8 mouse cellular contexts compared by ENCODE assay signal in genomic region chr6:17694550-17694951, GRCm38 (mm10). TPM values are rescaled to one million over a fixed set of nuclear protein-coding genes. Genes with fewer than 3 reads are reported as not detected.
DNase-seq lines count a peak whose midpoint lies in the region; ATAC-seq and TF ChIP-seq lines count a peak whose summit lies in the region.

No protein-coding gene starts in this region.

- DNase-seq in 3T3-L1 (ENCODE audit: low read depth, low spot score) = peak; percentile 68
- peak; percentile 79 for DNase-seq in adrenal gland, postnatal 25 days
- peak; percentile 70 for DNase-seq in heart, adult 8-10 months (ENCODE audit: low spot score)
- peak; percentile 59 for DNase-seq in liver, adult 2 months (ENCODE audit: extremely low read depth, low read depth, low spot score)
- peak; percentile 75 to 87 for DNase-seq in spleen, postnatal 4 days (ENCODE audit: low spot score in 2 of 2)

- H3K79me2 ChIP-seq in liver, adult 2 months (ENCODE audit: control insufficient read depth, insufficient read depth, low read length) = peaks cover 16% of the 10 kb centered on the region; the same call in 1 of the 2 replicates

- H3K9ac ChIP-seq in embryonic facial prominence, embryonic 13.5 days = peak overlapping the region; percentile 94
- peak overlapping the region; percentile 82 for H3K9ac ChIP-seq in kidney, embryonic 14.5 days (ENCODE audit: low read depth, low read length)
- peak overlapping the region; percentile 95 for H3K9ac ChIP-seq in liver, adult 2 months (ENCODE audit: low read depth, low read length)

- H3K9me3 ChIP-seq in embryonic facial prominence, embryonic 13.5 days = no peaks in the 10 kb centered on the region
- no peaks in the 10 kb centered on the region for H3K9me3 ChIP-seq in kidney, embryonic 14.5 days (ENCODE audit: control insufficient read depth, low read length)

- H3K4me1 ChIP-seq in embryonic facial prominence, embryonic 13.5 days = peaks cover 11% of the 10 kb centered on the region; the same call in 1 of the 2 replicates
- 0 out of 2 replicates have a peak, but pooled peaks cover 4% of the 10 kb centered on the region for H3K4me1 ChIP-seq in kidney, embryonic 14.5 days (ENCODE audit: control insufficient read depth, insufficient read depth, low read length)
- peaks cover 3% of the 10 kb centered on the region; the same call in 1 of the 2 replicates for H3K4me1 ChIP-seq in liver, adult 2 months (ENCODE audit: control insufficient read depth, insufficient read depth, low read length)

- 0 out of 2 replicates have a peak, but pooled peaks have one; percentile 14 for TF ChIP-seq POLR2A in liver, adult 2 months (IDR thresholded peaks at IDR 0.05; ENCODE audit: extremely low read depth, insufficient read depth, low read length)

- H3K27ac ChIP-seq in embryonic facial prominence, embryonic 13.5 days = peak overlapping the region; percentile 96
- H3K27ac ChIP-seq in kidney, embryonic 14.5 days (ENCODE audit: low read depth, low read length) = peak overlapping the region; percentile 79; the same call in 1 of the 2 replicates
- peak overlapping the region; percentile 22 for H3K27ac ChIP-seq in liver, adult 2 months (replicated peaks; ENCODE audit: insufficient read depth, low read depth, low read length)

- peak; percentile 75 for ATAC-seq in embryonic facial prominence, embryonic 13.5 days (ENCODE audit: insufficient number of reproducible peaks, insufficient read depth, low FRiP score, low TSS enrichment, low read depth)
- ATAC-seq in kidney, embryonic 14.5 days (ENCODE audit: low FRiP score, low TSS enrichment) = peak; percentile 89
- ATAC-seq in monocyte, adult 5-6 weeks (replicated peaks; ENCODE audit: insufficient number of reproducible peaks, low FRiP score, low TSS enrichment, poor library complexity, severe bottlenecking) = peak; percentile 73

- no peaks in the 10 kb centered on the region for H3K27me3 ChIP-seq in embryonic facial prominence, embryonic 13.5 days
- H3K27me3 ChIP-seq in kidney, embryonic 14.5 days (ENCODE audit: control insufficient read depth, insufficient read depth, low read length) = no peaks in the 10 kb centered on the region
- H3K27me3 ChIP-seq in liver, adult 2 months (ENCODE audit: control insufficient read depth, insufficient read depth, low read length) = no peaks in the 10 kb centered on the region

- peak overlapping the region; percentile 76 for H3K4me2 ChIP-seq in embryonic facial prominence, embryonic 13.5 days
- H3K4me2 ChIP-seq in kidney, embryonic 14.5 days (replicated peaks; ENCODE audit: low read depth, low read length) = peak overlapping the region; percentile 76

- peak; percentile 53 for TF ChIP-seq CTCF in liver, adult 2 months (IDR thresholded peaks at IDR 0.05; ENCODE audit: low read depth, low read length)

- WGBS in embryonic facial prominence, embryonic 13.5 days = under 1% methylated on average over 46 of the region's 46 CpGs
- WGBS in kidney, embryonic 14.5 days = under 1% methylated on average over 45 of the region's 46 CpGs
- under 1% methylated on average over 45 of the region's 46 CpGs for WGBS in liver, adult 2 months

- peak overlapping the region; percentile 77 for H3K4me3 ChIP-seq in embryonic facial prominence, embryonic 13.5 days
- H3K4me3 ChIP-seq in kidney, embryonic 14.5 days (ENCODE audit: low read length) = peak overlapping the region; percentile 77
- peak overlapping the region; percentile 92 for H3K4me3 ChIP-seq in liver, adult 2 months (ENCODE audit: insufficient read depth, low read depth, low read length)

- H3K36me3 ChIP-seq in embryonic facial prominence, embryonic 13.5 days = peaks cover 5% of the 10 kb centered on the region; the same call in 1 of the 2 replicates
- no peaks in the 10 kb centered on the region for H3K36me3 ChIP-seq in kidney, embryonic 14.5 days (ENCODE audit: control insufficient read depth, insufficient read depth, low read length)
- no peaks in the 10 kb centered on the region for H3K36me3 ChIP-seq in liver, adult 2 months (ENCODE audit: control insufficient read depth, insufficient read depth, low read length)

RNA-seq across cellular contexts. Expression of gene St7, which starts 1.8 kb away (rescaled TPM):
- 29.0 and 31.5 TPM in 2 replicates for total RNA-seq in adrenal gland, postnatal 25 days (2021)
- polyA plus RNA-seq in embryonic facial prominence, embryonic 13.5 days (2015; fragmentation: Nextera tagmentation; extraction: Ambion mirVana) = 25.7 and 26.5 TPM in 2 replicates
- 10 to 100 TPM; 14.4 to 19.0 (median 16.0) TPM for total RNA-seq in heart, adult 8-10 months (2022)
- 18.0 and 22.4 TPM in 2 replicates for polyA plus RNA-seq in kidney, embryonic 14.5 days (2014; fragmentation: Nextera tagmentation; extraction: Ambion mirVana)
- total RNA-seq in liver, adult 2 months (2014; rRNA removed) = 8.7 and 8.8 TPM in 2 replicates
- 5.7 and 7.1 TPM in 2 replicates for polyA plus RNA-seq in liver, adult 2 months (2012; rRNA removed)
- 5.4 to 24.1 TPM (median 6.7 TPM) in 3 replicates for total RNA-seq in monocyte, adult 5-6 weeks (2017)

RNA-seq across cellular contexts. Expression of gene Capza2, which starts 58.5 kb away (rescaled TPM):
- 156 and 163 TPM in 2 replicates for total RNA-seq in adrenal gland, postnatal 25 days (2021)
- 191 and 213 TPM in 2 replicates for polyA plus RNA-seq in embryonic facial prominence, embryonic 13.5 days (2015; fragmentation: Nextera tagmentation; extraction: Ambion mirVana)
- total RNA-seq in heart, adult 8-10 months (2022) = 100 to 1,000 TPM; 133 to 149 (median 136) TPM
- polyA plus RNA-seq in kidney, embryonic 14.5 days (2014; fragmentation: Nextera tagmentation; extraction: Ambion mirVana) = 238 and 259 TPM in 2 replicates
- total RNA-seq in liver, adult 2 months (2014; rRNA removed) = 71.2 and 80.9 TPM in 2 replicates
- 7.7 and 9.4 TPM in 2 replicates for polyA plus RNA-seq in liver, adult 2 months (2012; rRNA removed)
- 472 to 775 TPM (median 753 TPM) in 3 replicates for total RNA-seq in monocyte, adult 5-6 weeks (2017)

Comparison
In these comparisons a context has a peak if more than half of its experiments do, and no peak if none do; other contexts are left out.
1. Peak in every context shown above with its lines: DNase-seq, ATAC-seq, H3K4me3 ChIP-seq and H3K27ac ChIP-seq.
2. H3K27ac ChIP-seq: peak in every context shown above with its lines; median percentile 96 in embryonic facial prominence, embryonic 13.5 days; 79 in kidney, embryonic 14.5 days; 22 in liver, adult 2 months.